Mouse (Mus musculus) bone marrow, adult 2 months (tissue): ENCODE data around the gene Tfeb.

Experiments
- CTCF ChIP-seq: fragments of 200-500 bp; IDR thresholded peaks from 2 replicates; pipeline ENCODE4 v1.5.1; 2011; ENCODE audit warnings: low read length, control low read depth; ENCODE audit not compliant: control insufficient read depth, insufficient read depth
- POLR2A ChIP-seq: fragments of 200-500 bp; IDR thresholded peaks from 2 replicates; pipeline ENCODE4 v1.6.1; 2011; ENCODE audit warnings: low read depth, mild to moderate bottlenecking, control low read depth, low read length, borderline replicate concordance; ENCODE audit not compliant: control insufficient read depth

DNA sequence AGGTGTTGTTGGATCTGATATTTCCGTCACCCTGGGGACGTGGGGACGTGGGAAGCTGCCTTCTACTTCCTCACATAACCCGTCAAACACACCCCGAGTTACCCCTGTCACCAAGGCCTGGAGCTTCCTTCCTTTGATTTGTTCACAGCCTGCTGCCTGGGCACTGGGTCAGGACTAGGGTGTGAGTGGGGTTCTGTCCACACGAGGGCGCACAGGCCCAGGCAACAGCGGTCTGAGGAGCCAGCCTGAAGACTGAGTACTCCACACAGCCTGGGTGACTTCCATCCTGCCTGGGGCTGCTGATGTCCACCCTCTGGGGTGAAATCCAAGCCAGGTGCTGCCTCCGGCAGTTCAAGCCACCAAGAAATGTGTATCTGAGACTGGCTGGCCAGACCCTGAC is 56.5 kb downstream of the Tfeb start:
- peak; percentile 98 for TF ChIP-seq CTCF
- 0 out of 2 replicates have a peak, but pooled peaks have one; percentile 22 for TF ChIP-seq POLR2A
